Mouse (Mus musculus) kidney, postnatal 14 days (tissue): ENCODE data around the gene Iqcf3.

Experiments
- DNase-seq: peaks from one replicate; pipeline ENCODE4 v3.0.0; 2022; ENCODE audit warnings: mixed read lengths

Gene Iqcf3

GRCm38 (mm10) chr9:106469776-106470175 is 91.7 kb downstream of the Iqcf3 start:
- DNase-seq = no peak

GRCm38 (mm10) chr9:106469317-106469716 is 92.1 kb downstream of the Iqcf3 start:
- no peak for DNase-seq

GRCm38 (mm10) chr9:106467746-106468145 is 93.7 kb downstream of the Iqcf3 start:
- DNase-seq = no peak

DNA sequence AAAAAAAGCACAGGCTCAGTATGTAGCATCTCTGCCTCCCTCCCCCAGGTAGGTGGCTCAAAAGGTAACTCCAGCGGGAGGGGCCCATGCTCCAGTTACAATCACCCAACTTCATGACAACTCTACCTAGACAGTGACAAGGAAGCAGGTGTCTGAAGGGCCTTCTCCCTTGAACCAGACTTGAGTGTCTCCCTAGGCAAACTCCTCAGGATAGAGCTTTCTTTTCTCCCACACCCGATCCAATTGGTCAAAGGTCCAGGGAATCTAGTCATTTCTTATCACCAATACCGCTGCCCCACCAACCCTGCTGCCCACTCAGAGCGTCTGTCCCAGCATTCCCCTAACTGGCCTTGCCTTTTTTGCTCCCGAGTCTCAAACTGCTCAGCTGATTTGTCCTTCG is 94.7 kb downstream of the Iqcf3 start:
- no peak for DNase-seq

DNA sequence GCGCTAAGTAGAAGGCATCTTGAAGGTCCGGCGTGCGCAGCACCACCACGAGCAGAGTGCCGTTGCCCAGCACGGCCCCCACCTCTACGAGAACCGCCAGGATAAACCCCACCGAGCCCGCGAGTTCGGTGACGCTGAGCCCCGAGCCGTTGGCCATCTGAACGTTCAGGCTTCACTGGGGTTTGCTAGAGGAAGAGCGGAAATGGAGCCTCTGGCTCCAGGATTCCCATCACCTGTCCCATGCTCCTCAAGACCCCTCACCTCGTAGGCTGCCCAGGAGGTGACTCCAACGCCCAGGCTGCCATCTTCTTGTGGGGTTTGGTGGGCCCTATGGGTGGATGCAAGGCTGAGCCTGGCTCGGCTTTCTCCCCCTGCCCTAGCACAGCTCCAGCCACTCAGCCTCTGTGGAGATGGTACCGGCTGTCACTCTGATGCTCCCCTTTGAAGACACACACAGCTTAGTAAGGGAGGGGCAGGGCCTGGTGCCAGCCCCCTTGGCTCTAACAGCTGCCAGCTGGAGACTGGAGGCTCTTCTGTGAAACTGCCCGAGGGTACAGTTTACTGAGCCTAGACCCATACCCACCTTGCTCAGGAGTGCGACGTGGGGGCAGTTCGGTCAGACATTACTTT is 95.7 kb downstream of the Iqcf3 start, which contains the start of gene Gpr62:
Gene Gpr62, minus strand, starts transcription at position 368 of the 630 bp plus-strand sequence.
- DNase-seq = no peak

GRCm38 (mm10) chr9:106464751-106465541 is 96.5 kb downstream of the Iqcf3 start:
- DNase-seq = peak; percentile 74

DNA sequence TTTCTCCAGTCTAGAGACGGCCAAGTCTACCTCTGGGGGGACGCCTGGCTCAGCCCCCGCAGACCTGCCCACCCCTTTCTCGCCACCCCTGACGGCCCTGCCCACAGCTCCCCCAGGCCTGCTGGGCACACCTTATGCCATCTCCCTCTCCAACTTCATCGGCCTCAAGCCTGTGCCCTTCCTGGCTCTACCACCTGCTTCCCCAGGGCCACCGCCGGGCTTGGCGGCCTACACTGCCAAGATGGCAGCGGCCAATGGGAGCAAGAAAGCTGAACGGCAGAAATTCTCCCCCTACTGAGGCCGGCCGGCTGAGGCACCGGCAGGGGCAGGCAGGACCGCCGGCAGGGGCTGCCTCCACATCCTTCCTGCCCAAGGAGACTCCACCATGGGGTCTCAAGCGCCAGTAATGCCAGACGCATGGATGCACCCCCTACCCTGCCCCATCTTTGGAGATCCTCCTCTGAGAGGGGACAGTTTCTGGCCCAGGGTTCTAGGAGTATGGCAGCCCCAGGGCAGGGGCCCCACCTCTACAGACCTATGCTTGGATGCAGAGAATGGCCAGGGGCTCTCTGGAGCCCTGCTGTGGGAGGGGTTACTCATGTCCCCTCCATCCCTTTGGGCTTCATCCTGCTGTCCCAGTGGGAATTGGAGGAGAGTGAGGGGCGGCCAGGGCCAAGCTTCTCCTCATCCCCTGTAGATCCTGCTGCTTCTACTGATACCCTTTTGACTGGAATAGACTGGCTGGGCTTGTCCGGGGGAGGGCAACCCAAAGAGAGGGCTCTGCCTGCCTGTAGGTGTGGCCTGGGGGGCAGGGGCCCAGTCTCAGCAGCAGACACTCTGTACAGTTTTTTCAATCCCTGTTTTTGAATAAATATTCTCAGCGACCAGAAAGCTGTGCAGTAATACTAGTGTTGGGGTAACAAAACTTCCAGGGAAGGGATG is 98.0 kb downstream of the Iqcf3 start:
- no peak for DNase-seq

DNA sequence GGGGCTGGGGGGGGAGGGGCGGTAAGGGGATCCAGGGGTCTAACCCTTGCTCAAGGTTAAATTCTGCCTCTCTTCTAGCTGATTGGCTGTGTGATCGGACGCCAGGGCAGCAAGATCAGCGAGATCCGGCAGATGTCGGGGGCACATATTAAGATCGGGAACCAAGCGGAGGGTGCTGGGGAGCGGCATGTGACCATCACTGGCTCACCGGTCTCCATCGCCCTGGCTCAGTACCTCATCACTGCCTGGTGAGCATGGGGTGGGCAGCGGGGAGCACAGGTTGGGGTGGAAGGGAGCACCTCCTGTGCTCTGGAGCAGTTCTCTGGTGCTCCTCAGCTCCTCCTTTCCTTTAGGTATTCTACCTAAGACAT is 99.0 kb downstream of the Iqcf3 start:
- DNase-seq = no peak

DNA sequence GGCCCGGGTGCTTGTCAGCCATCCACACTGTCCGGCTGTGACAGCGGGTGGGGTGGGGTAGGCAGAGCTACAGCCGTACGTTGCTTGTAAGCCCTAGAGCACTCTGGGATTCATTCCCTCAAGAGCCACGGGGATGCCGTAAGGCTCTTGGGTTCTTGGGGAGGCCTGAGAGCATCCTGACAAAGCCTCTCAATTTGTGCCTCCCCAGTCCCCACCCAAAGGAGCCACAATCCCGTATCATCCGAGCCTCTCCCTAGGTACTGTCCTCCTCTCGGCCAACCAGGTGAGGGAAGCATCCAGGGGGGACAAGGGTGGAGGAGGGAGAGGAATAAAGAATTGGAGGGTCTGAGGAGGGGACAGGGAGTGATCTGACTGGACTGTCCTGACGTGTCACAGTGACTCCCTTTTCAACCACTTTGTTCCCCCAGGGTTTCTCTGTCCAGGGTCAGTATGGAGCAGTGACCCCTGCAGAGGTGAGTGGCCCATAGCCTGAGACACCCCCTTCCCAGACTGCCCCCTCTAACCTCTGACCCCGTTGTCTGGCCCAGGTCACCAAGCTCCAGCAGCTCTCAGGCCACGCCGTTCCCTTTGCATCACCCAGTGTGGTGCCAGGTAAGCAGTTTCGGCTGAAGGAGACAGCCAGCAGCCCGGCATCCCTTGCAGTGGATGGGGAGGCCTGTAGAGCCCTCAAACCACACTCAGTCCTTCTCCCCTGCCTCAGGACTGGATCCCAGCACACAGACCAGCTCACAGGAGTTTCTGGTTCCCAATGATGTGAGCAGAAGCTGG is 99.6 kb downstream of the Iqcf3 start:
- DNase-seq = no peak

GRCm38 (mm10) chr9:106461026-106461415 is 100.4 kb downstream of the Iqcf3 start:
- no peak for DNase-seq

GRCm38 (mm10) chr9:106460401-106461025 is 100.9 kb downstream of the Iqcf3 start:
- no peak for DNase-seq

DNA sequence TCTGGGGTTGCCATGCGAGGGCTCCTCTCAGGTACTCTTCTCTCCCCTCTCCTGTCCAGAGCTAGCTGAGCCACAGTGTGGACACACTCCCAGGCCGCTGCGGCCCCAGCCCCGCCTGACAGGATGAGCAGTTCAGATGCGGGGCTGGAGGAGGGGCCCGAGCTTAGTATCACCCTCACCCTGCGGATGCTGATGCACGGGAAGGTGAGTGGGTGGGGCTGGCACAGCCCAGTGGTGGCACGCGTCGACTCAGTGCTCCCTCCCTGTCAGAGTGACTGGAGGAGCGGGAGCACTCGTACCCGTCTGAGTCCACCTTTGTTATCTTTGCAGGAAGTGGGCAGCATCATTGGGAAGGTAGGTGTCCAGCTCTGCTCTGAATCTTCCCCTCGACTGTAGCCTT is 101.5 kb downstream of the Iqcf3 start:
- DNase-seq = no peak

DNA sequence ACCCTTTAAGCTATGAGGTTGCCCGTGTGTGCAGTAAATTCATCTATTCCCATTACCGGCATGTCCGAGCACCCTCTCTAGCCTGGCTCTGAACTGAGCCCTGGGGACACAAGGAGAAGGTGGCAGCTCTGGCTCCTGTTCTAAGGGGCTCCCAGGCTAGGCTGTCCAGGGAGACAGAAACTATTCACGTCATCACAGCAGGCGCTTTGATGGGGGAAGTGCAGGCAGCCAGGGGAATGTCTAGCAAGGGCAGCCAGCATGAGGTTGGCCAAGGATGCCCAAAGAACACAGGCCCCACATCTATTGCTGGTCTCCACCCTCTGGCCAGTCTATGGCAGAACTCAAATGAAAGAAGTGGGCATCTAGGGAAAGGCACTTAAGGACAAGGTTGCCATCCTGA is 103.5 kb downstream of the Iqcf3 start:
- no peak for DNase-seq

GRCm38 (mm10) chr9:106457163-106457559 is 104.3 kb downstream of the Iqcf3 start:
- DNase-seq = no peak

GRCm38 (mm10) chr9:106456325-106457162 is 104.9 kb downstream of the Iqcf3 start:
- DNase-seq = no peak

DNA sequence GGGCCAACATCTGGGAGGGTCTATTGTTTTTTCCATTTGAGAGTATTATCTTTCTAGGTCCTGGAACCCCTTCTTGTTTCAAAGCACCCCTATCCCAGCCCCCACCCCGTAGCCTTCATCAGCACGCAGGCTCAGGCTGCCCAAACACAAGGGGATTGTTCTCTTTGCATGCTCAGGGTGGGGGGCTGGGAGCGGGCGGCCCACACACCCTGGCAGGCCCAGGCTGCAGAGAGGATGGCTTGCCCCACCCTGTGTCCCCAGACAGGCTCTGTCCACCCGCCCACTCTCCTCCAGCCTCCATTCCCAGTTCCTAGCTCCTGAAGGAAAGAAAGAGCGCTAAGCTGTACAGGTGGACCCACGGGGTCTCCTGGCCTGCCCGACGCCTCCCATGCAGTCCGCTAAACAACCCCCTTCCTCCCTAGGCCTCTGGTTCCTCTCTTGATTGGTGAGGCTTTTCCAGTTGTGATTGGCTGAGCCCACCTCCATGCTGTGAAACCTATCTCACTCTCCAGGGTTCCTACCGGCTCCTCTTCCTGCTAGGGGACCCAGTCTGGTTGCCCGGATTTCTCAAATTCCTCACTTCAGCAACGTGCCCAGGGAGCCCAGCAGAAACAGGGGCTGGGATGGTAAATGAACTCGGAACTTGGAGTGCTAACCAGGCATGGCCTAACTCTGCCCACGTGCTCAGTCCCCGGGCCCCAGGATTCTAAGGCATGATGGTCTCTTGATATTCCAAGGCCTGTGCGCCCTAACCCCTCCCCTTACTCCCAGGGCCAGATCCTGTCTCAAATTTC is 106.3 kb downstream of the Iqcf3 start:
- no peak for DNase-seq

GRCm38 (mm10) chr9:106454071-106454761 is 107.2 kb downstream of the Iqcf3 start:
- no peak for DNase-seq

GRCm38 (mm10) chr9:106453271-106454070 is 108.0 kb downstream of the Iqcf3 start, which contains the start of gene Pcbp4:
Gene Pcbp4 (plus strand): TSS chr9:106453291.
- peak; percentile 87 for DNase-seq
